Mouse (Mus musculus): ENCODE data around the gene Emp1. TPM values are rescaled to one million over a fixed set of nuclear protein-coding genes. Genes with fewer than 3 reads are reported as not detected.

Emp1 gene
- total and polyA plus RNA-seq, 3 experiments: not detected

GRCm38 (mm10) chr6:135364891-135365301, 2.6 kb downstream of the Emp1 start:
- Histone ChIP-seq H3K36me3 (ENCODE audit: control insufficient read depth in 1 of 2, insufficient read depth in 2 of 2, low read length in 2 of 2) (no peaks in the 10 kb centered on the region), H3K27ac (ENCODE audit: control insufficient read depth, low read depth, low read length) (no peak overlapping the region), H3K27me3 (ENCODE audit: control insufficient read depth in 1 of 2, insufficient read depth in 2 of 2, low read length in 2 of 2) (no peaks in the 10 kb centered on the region), H3K79me2 (ENCODE audit: control insufficient read depth, insufficient read depth, low read length, poor library complexity) (no peaks in the 10 kb centered on the region), H3K9ac (ENCODE audit: control insufficient read depth, low read depth, low read length, poor library complexity, severe bottlenecking) (no peak overlapping the region), H3K4me1 (ENCODE audit: control insufficient read depth in 1 of 2, insufficient read depth in 2 of 2, low read length in 2 of 2) (no peaks in the 10 kb centered on the region), H3K9me3 (replicated peaks; ENCODE audit: insufficient read depth, low read length) (no peaks in the 10 kb centered on the region), H3K4me3 (ENCODE audit: control insufficient read depth in 1 of 2, insufficient read depth in 1 of 2, low read depth in 2 of 2, low read length in 2 of 2) (no peak overlapping the region)
- DNase-seq (ENCODE audit: low read depth, low spot score): no peak
- TF ChIP-seq EP300 (IDR thresholded peaks at IDR 0.05; ENCODE audit: low read depth in 1 of 2, low read length in 2 of 2) (no peak), JUND (IDR thresholded peaks at IDR 0.05; ENCODE audit: low read depth, low read length) (no peak), MAX (IDR thresholded peaks at IDR 0.05; ENCODE audit: low read length) (no peak), ETS1 (IDR thresholded peaks at IDR 0.05; ENCODE audit: low read depth, low read length) (no peak), UBTF (IDR thresholded peaks at IDR 0.05; ENCODE audit: borderline replicate concordance, insufficient read depth, low read depth, low read length) (no peak), BHLHE40 (IDR thresholded peaks at IDR 0.05; ENCODE audit: borderline replicate concordance, low read depth, low read length) (no peak), HCFC1 (IDR thresholded peaks at IDR 0.05; ENCODE audit: low read depth, low read length) (no peak), TCF12 (IDR thresholded peaks at IDR 0.05; ENCODE audit: low read depth, low read length) (no peak), KAT2A (conservative IDR thresholded peaks at IDR 0.05; ENCODE audit: low read depth, low read length) (no peak), MYB (IDR thresholded peaks at IDR 0.05; ENCODE audit: low read depth, low read length) (no peak), CHD1 (IDR thresholded peaks at IDR 0.05; ENCODE audit: low read depth, low read length) (no peak), NELFE (IDR thresholded peaks at IDR 0.05; ENCODE audit: low read depth, low read length) (no peak), SIN3A (IDR thresholded peaks at IDR 0.05; ENCODE audit: low read length) (no peak), POLR2A (IDR thresholded peaks at IDR 0.05; ENCODE audit: control insufficient read depth in 1 of 2, insufficient read depth in 1 of 2, low read depth in 1 of 2, low read length in 2 of 2, poor library complexity in 1 of 2) (no peak)

- DNase-seq (ENCODE audit: low read depth, low spot score): no peak
- no peaks in the 10 kb centered on the region for H3K27me3 ChIP-seq (ENCODE audit: control insufficient read depth in 1 of 2, insufficient read depth in 2 of 2, low read length in 2 of 2)
- no peaks in the 10 kb centered on the region for H3K36me3 ChIP-seq (ENCODE audit: control insufficient read depth in 1 of 2, insufficient read depth in 2 of 2, low read length in 2 of 2)
- H3K27ac ChIP-seq (ENCODE audit: control insufficient read depth, low read depth, low read length): no peak overlapping the region
- no peak overlapping the region for H3K9ac ChIP-seq (ENCODE audit: control insufficient read depth, low read depth, low read length, poor library complexity, severe bottlenecking)
- H3K79me2 ChIP-seq (ENCODE audit: control insufficient read depth, insufficient read depth, low read length, poor library complexity): no peaks in the 10 kb centered on the region
- TF ChIP-seq GATA1 (IDR thresholded peaks at IDR 0.05; ENCODE audit: low read depth, low read length) (no peak), BHLHE40 (IDR thresholded peaks at IDR 0.05; ENCODE audit: borderline replicate concordance, low read depth, low read length) (no peak)
- H3K4me3 ChIP-seq (ENCODE audit: control insufficient read depth in 1 of 2, insufficient read depth in 1 of 2, low read depth in 2 of 2, low read length in 2 of 2): no peak overlapping the region
- no peaks in the 10 kb centered on the region for H3K4me1 ChIP-seq (ENCODE audit: control insufficient read depth in 1 of 2, insufficient read depth in 2 of 2, low read length in 2 of 2)
- no peaks in the 10 kb centered on the region for H3K9me3 ChIP-seq (replicated peaks; ENCODE audit: insufficient read depth, low read length)
Observed at GRCm38 (mm10) chr6:135365614-135366013, 3.3 kb downstream of the Emp1 start.

DNA sequence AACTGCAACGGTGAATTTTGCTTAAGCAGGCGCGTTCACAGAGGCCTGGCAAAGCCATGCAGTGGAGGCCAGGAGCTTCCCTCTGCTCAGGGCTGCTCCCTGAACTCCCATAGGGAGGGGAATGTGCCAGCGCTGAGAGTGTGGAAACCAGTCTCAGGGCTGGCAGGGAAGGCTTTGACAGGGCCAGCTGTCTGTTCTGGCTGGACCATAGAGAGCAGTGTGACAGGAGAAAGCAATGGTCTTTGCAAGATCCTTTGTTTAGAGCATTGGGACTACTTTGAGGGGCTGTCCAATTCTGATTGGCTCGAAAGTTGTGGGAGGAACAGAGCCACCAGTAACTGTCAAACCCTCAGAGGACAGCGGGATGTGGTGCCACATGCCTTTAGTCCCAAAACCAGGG, 5.9 kb downstream of the Emp1 start:
- H3K4me1 ChIP-seq (ENCODE audit: control insufficient read depth in 1 of 2, insufficient read depth in 2 of 2, low read length in 2 of 2): no peaks in the 10 kb centered on the region
- no peaks in the 10 kb centered on the region for H3K36me3 ChIP-seq (ENCODE audit: control insufficient read depth in 1 of 2, insufficient read depth in 2 of 2, low read length in 2 of 2)
- no peak overlapping the region for H3K27ac ChIP-seq (ENCODE audit: control insufficient read depth, low read depth, low read length)
- TF ChIP-seq USF2 (IDR thresholded peaks at IDR 0.05; ENCODE audit: borderline replicate concordance in 1 of 2, insufficient read depth in 1 of 2, low read depth in 1 of 2, low read length in 2 of 2) (no peak), ZNF384 (IDR thresholded peaks at IDR 0.05; ENCODE audit: low read depth, low read length) (no peak), SIN3A (IDR thresholded peaks at IDR 0.05; ENCODE audit: low read length) (no peak), E2F4 (IDR thresholded peaks at IDR 0.05; ENCODE audit: borderline replicate concordance, low read depth, low read length) (no peak), ELF1 (IDR thresholded peaks at IDR 0.05; ENCODE audit: low read depth, low read length) (no peak), CHD1 (IDR thresholded peaks at IDR 0.05; ENCODE audit: low read depth, low read length) (no peak), ETS1 (IDR thresholded peaks at IDR 0.05; ENCODE audit: low read depth, low read length) (no peak), ZMIZ1 (IDR thresholded peaks at IDR 0.05; ENCODE audit: low read depth, low read length) (no peak), USF1 (IDR thresholded peaks at IDR 0.05; ENCODE audit: low read depth, low read length) (no peak), TCF12 (IDR thresholded peaks at IDR 0.05; ENCODE audit: low read depth, low read length) (no peak), NELFE (IDR thresholded peaks at IDR 0.05; ENCODE audit: low read depth, low read length) (no peak), MAFK (IDR thresholded peaks at IDR 0.05; ENCODE audit: borderline replicate concordance, low read depth, low read length) (no peak), CHD2 (IDR thresholded peaks at IDR 0.05; ENCODE audit: low read length) (no peak), RCOR1 (IDR thresholded peaks at IDR 0.05; ENCODE audit: low read depth, low read length) (no peak), MAZ (IDR thresholded peaks at IDR 0.05; ENCODE audit: low read depth, low read length) (no peak), KAT2A (conservative IDR thresholded peaks at IDR 0.05; ENCODE audit: low read depth, low read length) (no peak), MAX (IDR thresholded peaks at IDR 0.05; ENCODE audit: low read length) (no peak), MYB (IDR thresholded peaks at IDR 0.05; ENCODE audit: low read depth, low read length) (no peak), GATA1 (IDR thresholded peaks at IDR 0.05; ENCODE audit: low read depth, low read length) (no peak), TBP (IDR thresholded peaks at IDR 0.05; ENCODE audit: low read depth, low read length) (no peak)
- H3K9ac ChIP-seq (ENCODE audit: control insufficient read depth, low read depth, low read length, poor library complexity, severe bottlenecking): no peak overlapping the region
- no peaks in the 10 kb centered on the region for H3K9me3 ChIP-seq (replicated peaks; ENCODE audit: insufficient read depth, low read length)
- H3K27me3 ChIP-seq (ENCODE audit: control insufficient read depth in 1 of 2, insufficient read depth in 2 of 2, low read length in 2 of 2): no peaks in the 10 kb centered on the region
- no peak for DNase-seq (ENCODE audit: low read depth, low spot score)
- H3K79me2 ChIP-seq (ENCODE audit: control insufficient read depth, insufficient read depth, low read length, poor library complexity): no peaks in the 10 kb centered on the region
- no peak overlapping the region for H3K4me3 ChIP-seq (ENCODE audit: control insufficient read depth in 1 of 2, insufficient read depth in 1 of 2, low read depth in 2 of 2, low read length in 2 of 2)

All from MEL (cell line).